ENCODE assay signal across 7 mouse cellular contexts in the genomic region with DNA sequence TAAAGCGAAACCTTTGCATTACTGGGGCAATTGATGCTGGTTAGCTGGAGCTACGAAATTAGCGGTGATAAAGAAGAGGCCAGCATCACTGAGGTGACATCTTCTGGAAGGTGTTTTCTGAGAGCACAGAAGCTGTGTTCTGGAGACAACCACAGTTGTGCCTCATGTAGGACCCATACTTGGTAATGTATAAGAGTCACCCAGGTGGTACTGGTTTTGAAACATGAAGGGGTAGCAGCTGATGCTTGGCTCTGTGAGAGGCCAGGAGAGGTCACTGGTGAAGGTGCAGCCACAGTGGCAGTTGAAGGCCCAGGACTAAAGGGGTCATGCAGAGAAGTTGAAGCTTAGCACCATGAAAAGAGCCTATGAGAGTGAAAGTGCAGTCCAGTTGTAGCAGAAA. TPM values are rescaled to one million over a fixed set of nuclear protein-coding genes. Genes with fewer than 3 reads are reported as not detected.
DNase-seq lines count a peak whose midpoint lies in the region; ATAC-seq lines count a peak whose summit lies in the region.

A gene (plus strand): TSS at position 301 of the 400 bp plus-strand sequence.

- ATAC-seq in neural tube, embryonic 11.5 days (ENCODE audit: insufficient read depth, low FRiP score, low TSS enrichment), result no peak
- no peak for ATAC-seq in forebrain, embryonic 12.5 days (ENCODE audit: low FRiP score)
- no peak for ATAC-seq in hindbrain, embryonic 16.5 days
- no peak for ATAC-seq in midbrain, embryonic 11.5 days (ENCODE audit: low FRiP score)

- H3K4me3 ChIP-seq in neural tube, embryonic 11.5 days (ENCODE audit: low read depth, low read length), result no peak within 1 kb of the TSS
- H3K4me3 ChIP-seq in forebrain, embryonic 12.5 days (replicated peaks), result no peak within 1 kb of the TSS
- no peak within 1 kb of the TSS for H3K4me3 ChIP-seq in hindbrain, embryonic 16.5 days (ENCODE audit: low read length)
- no peak within 1 kb of the TSS for H3K4me3 ChIP-seq in midbrain, embryonic 11.5 days (ENCODE audit: low read depth, low read length)

- no peaks in the 10 kb centered on the region for H3K36me3 ChIP-seq in neural tube, embryonic 11.5 days (ENCODE audit: control insufficient read depth, insufficient read depth, low read length)
- no peaks in the 10 kb centered on the region for H3K36me3 ChIP-seq in forebrain, embryonic 12.5 days (replicated peaks)
- H3K36me3 ChIP-seq in hindbrain, embryonic 16.5 days (ENCODE audit: control insufficient read depth, insufficient read depth, low read length), result no peaks in the 10 kb centered on the region
- no peaks in the 10 kb centered on the region for H3K36me3 ChIP-seq in midbrain, embryonic 11.5 days (ENCODE audit: control insufficient read depth, insufficient read depth, low read length)

- 88% methylated on average over 3 of the region's 3 CpGs for WGBS in neural tube, embryonic 11.5 days
- 94% methylated on average over 3 of the region's 3 CpGs for WGBS in forebrain, embryonic 12.5 days
- 94% methylated on average over 3 of the region's 3 CpGs for WGBS in hindbrain, embryonic 16.5 days
- WGBS in midbrain, embryonic 11.5 days, result 87% methylated on average over 3 of the region's 3 CpGs

- H3K9ac ChIP-seq in neural tube, embryonic 11.5 days (ENCODE audit: low read length), result no peak within 1 kb of the TSS
- no peak within 1 kb of the TSS for H3K9ac ChIP-seq in forebrain, embryonic 12.5 days
- no peak within 1 kb of the TSS for H3K9ac ChIP-seq in hindbrain, embryonic 16.5 days (ENCODE audit: low read depth, low read length)
- no peak within 1 kb of the TSS for H3K9ac ChIP-seq in midbrain, embryonic 11.5 days (ENCODE audit: low read length)

- no peaks in the 10 kb centered on the region for H3K27me3 ChIP-seq in neural tube, embryonic 11.5 days (ENCODE audit: control insufficient read depth, insufficient read depth, low read length)
- H3K27me3 ChIP-seq in forebrain, embryonic 12.5 days, result no peaks in the 10 kb centered on the region
- no peaks in the 10 kb centered on the region for H3K27me3 ChIP-seq in hindbrain, embryonic 16.5 days (replicated peaks; ENCODE audit: control insufficient read depth, insufficient read depth, low read length)
- no peaks in the 10 kb centered on the region for H3K27me3 ChIP-seq in midbrain, embryonic 11.5 days (ENCODE audit: control insufficient read depth, insufficient read depth, low read length)

- H3K4me2 ChIP-seq in neural tube, embryonic 11.5 days (ENCODE audit: low read depth), result no peak within 1 kb of the TSS
- no peak within 1 kb of the TSS for H3K4me2 ChIP-seq in forebrain, embryonic 12.5 days
- no peak within 1 kb of the TSS for H3K4me2 ChIP-seq in hindbrain, embryonic 16.5 days (ENCODE audit: low read length)
- H3K4me2 ChIP-seq in midbrain, embryonic 11.5 days, result no peak within 1 kb of the TSS

- H3K27ac ChIP-seq in neural tube, embryonic 11.5 days (ENCODE audit: low read depth, low read length), result no peak within 1 kb of the TSS
- H3K27ac ChIP-seq in forebrain, embryonic 12.5 days, result no peak within 1 kb of the TSS
- no peak within 1 kb of the TSS for H3K27ac ChIP-seq in hindbrain, embryonic 16.5 days (ENCODE audit: low read depth, low read length)
- H3K27ac ChIP-seq in midbrain, embryonic 11.5 days (ENCODE audit: low read depth, low read length), result no peak within 1 kb of the TSS

- DNase-seq in neural tube, embryonic 11.5 days (ENCODE audit: low spot score), result no peak
- no peak for DNase-seq in neural tube, embryonic 10.5 days (ENCODE audit: extremely low spot score, low spot score)
- DNase-seq in midbrain, embryonic 11.5 days (ENCODE audit: low spot score, missing footprints), result peak; percentile 10
- DNase-seq in retina, embryonic 14.5 days (ENCODE audit: low spot score), result no peak
- DNase-seq in natural killer cell, adult 2 months (ENCODE audit: low spot score in 2 of 2), result no peak

- peaks cover 2% of the 10 kb centered on the region; the same call in 1 of the 2 replicates for H3K4me1 ChIP-seq in neural tube, embryonic 11.5 days (ENCODE audit: control insufficient read depth, insufficient read depth, low read length)
- peaks cover 7% of the 10 kb centered on the region for H3K4me1 ChIP-seq in forebrain, embryonic 12.5 days
- peaks cover 3% of the 10 kb centered on the region for H3K4me1 ChIP-seq in hindbrain, embryonic 16.5 days (ENCODE audit: control insufficient read depth, insufficient read depth, low read depth, low read length)
- H3K4me1 ChIP-seq in midbrain, embryonic 11.5 days (ENCODE audit: control insufficient read depth, insufficient read depth, low read length), result peaks cover 2% of the 10 kb centered on the region; the same call in 1 of the 2 replicates

- H3K9me3 ChIP-seq in neural tube, embryonic 11.5 days (ENCODE audit: control insufficient read depth, low read length), result no peaks in the 10 kb centered on the region
- H3K9me3 ChIP-seq in forebrain, embryonic 12.5 days, result no peaks in the 10 kb centered on the region
- no peaks in the 10 kb centered on the region for H3K9me3 ChIP-seq in hindbrain, embryonic 16.5 days (ENCODE audit: control insufficient read depth, low read length)
- no peaks in the 10 kb centered on the region for H3K9me3 ChIP-seq in midbrain, embryonic 11.5 days (ENCODE audit: control insufficient read depth, low read length)

RNA-seq across cellular contexts. Expression of the gene that starts here (rescaled TPM):
- polyA plus RNA-seq in neural tube, embryonic 11.5 days (2014; fragmentation: Nextera tagmentation; extraction: Ambion mirVana), result 27.8 and 32.1 TPM in 2 replicates
- 34.4 and 35.8 TPM in 2 replicates for polyA plus RNA-seq in forebrain, embryonic 12.5 days (2016; fragmentation: Nextera tagmentation; extraction: Ambion mirVana)
- 39.3 and 42.8 TPM in 2 replicates for polyA plus RNA-seq in hindbrain, embryonic 16.5 days (2015; fragmentation: Nextera tagmentation; extraction: Ambion mirVana)
- 26.4 and 28.3 TPM in 2 replicates for polyA plus RNA-seq in midbrain, embryonic 11.5 days (2014; fragmentation: Nextera tagmentation; extraction: Ambion mirVana)
